Mouse (Mus musculus): ENCODE results near the gene Arg2. TPM values are rescaled to one million over a fixed set of nuclear protein-coding genes. Genes with fewer than 3 reads are reported as not detected.

Gene Arg2
- 53.4 and 70.4 TPM in 2 replicates for total RNA-seq (2023)

GRCm38 (mm10) chr12:79130299-79131177 lies at the start of gene Arg2:
Gene Arg2, plus strand, starts transcription at chr12:79130777.

GRCm38 (mm10) chr12:79089182-79089812 lies 41.3 kb upstream of the Arg2 start, which contains the start of gene Pigh:
Gene Pigh, minus strand, starts transcription at chr12:79089651.

GRCm38 (mm10) chr12:79172019-79172941 lies 41.7 kb downstream of the Arg2 start, which contains the start of gene Vti1b:
Gene Vti1b, minus strand, starts transcription at chr12:79172667.

GRCm38 (mm10) chr12:79192193-79192592 lies 61.6 kb downstream of the Arg2 start, which contains the start of gene Rdh11:
Gene Rdh11, minus strand, starts transcription at chr12:79192293.

Other genes with a start within 250 kb of the Arg2 start
- not detected in 2 replicates for gene Plek2, start 223.8 kb upstream of the Arg2 start, total RNA-seq (2023)
- gene Tmem229b, start 123.2 kb upstream of the Arg2 start, total RNA-seq (2023): 18.0 and 20.5 TPM in 2 replicates
- gene Plekhh1, start 101.6 kb upstream of the Arg2 start, total RNA-seq (2023): 0.09 and 0.32 TPM in 2 replicates
- 3.0 and 3.8 TPM in 2 replicates for gene Pigh, start 41.1 kb upstream of the Arg2 start, total RNA-seq (2023)
- 89.9 and 120 TPM in 2 replicates for gene Vti1b, start 41.9 kb downstream of the Arg2 start, total RNA-seq (2023)
- gene Rdh11, start 61.5 kb downstream of the Arg2 start, total RNA-seq (2023): 22.8 and 24.7 TPM in 2 replicates
- 52.2 and 56.5 TPM in 2 replicates for gene Rdh12, start 78.1 kb downstream of the Arg2 start, total RNA-seq (2023)
- gene Zfyve26, start 165.5 kb downstream of the Arg2 start, total RNA-seq (2023): 66.8 and 78.5 TPM in 2 replicates
- 2.4 and 5.1 TPM in 2 replicates for gene Rad51b, start 166.5 kb downstream of the Arg2 start, total RNA-seq (2023)